Mouse (Mus musculus) left cerebral cortex, postnatal 10 days (tissue): ENCODE measurements around the gene Myo1g. TPM values are rescaled to one million over a fixed set of nuclear protein-coding genes. Genes with fewer than 3 reads are reported as not detected.

ENCODE experiments used
- DNase-seq, 2 experiments: peaks; one replicate each; pipeline ENCODE4 v3.0.0; 2021 to 2022; ENCODE audit warnings: low spot score in 2 of 2, mixed read lengths in 1 of 2; ENCODE audit errors: extremely low spot score in 1 of 2
- intact Hi-C: fragments of 180-260 bp; cut with DNase I; formaldehyde crosslinking; loops from one replicate; pipeline ENCODE4 v1.15.1; 2025
- total RNA-seq, 2 experiments: library from RNA; stranded (reverse); gene quantifications; 2 replicates each; pipeline ENCODE4 v1.2.3; 2021

Myo1g gene
- total RNA-seq, 2 experiments from 2014 or later, result 0.51 to 0.85 TPM

- intact Hi-C loops, result no loop called here
- no peak for DNase-seq
These were observed 16.1 kb downstream of the Myo1g start for GRCm38 (mm10) chr11:6504689-6505088.

- DNase-seq, result no peak
- intact Hi-C loops, result no loop called here
These were observed 16.5 kb downstream of the Myo1g start for GRCm38 (mm10) chr11:6504226-6504625.

DNA sequence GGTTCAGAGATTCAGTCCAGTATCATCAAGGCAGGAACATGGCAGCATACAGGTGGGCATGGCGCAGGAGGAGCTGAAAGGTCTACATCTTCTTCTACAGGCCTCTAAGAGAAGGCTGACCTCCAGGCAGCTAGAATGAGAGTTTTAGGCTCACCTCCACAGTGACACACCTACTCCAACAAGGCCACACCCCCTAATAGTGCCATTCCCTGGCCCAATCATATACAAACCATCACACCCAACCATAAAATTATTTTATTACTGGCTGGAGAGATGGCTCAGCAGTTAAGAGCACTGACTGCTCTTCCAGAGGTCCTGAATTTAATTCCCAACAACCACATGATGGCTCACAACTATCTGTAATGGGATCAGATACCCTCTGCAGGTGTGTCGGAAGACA, 18.3 kb downstream of the Myo1g start:
- intact Hi-C loops, result no loop called here

GRCm38 (mm10) chr11:6497311-6497948, 23.3 kb downstream of the Myo1g start:
- intact Hi-C loops, result no loop called here
- no peak for DNase-seq

More for the DNA sequence above, 18.3 kb downstream of the Myo1g start:
- DNase-seq, result no peak

GRCm38 (mm10) chr11:6489691-6490503, 30.9 kb downstream of the Myo1g start:
- DNase-seq, result peak in 1 of 2 experiments; percentile 47
- intact Hi-C loops, result no loop called here

DNA sequence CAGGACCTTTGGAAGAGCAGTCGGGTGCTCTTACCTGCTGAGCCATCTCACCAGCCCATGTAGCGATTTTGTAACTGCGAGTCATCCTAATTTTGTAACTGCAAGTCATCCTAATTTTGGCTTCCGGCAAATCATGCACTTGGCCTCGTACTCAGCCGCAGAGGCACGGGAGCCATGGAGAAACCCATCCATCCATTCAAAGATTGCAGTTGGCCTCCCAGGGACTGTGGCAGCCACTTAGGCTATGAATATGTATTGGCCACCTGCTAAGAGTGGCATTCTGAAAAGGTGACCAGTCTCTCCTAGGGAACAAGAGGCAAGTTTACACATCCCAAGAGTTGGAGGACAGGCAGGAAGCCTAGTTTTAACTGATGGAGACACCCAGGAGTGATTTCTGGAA, 31.5 kb downstream of the Myo1g start:
- intact Hi-C loops, result no loop called here
- no peak for DNase-seq

- intact Hi-C loops, result no loop called here
- no peak for DNase-seq
These were observed 32.6 kb downstream of the Myo1g start for GRCm38 (mm10) chr11:6488041-6488684.

GRCm38 (mm10) chr11:6487496-6487895, 33.3 kb downstream of the Myo1g start:
- intact Hi-C loops, result no loop called here
- no peak for DNase-seq

- intact Hi-C loops, result no loop called here
- no peak for DNase-seq
These were observed 33.8 kb downstream of the Myo1g start for GRCm38 (mm10) chr11:6486916-6487315.

DNA sequence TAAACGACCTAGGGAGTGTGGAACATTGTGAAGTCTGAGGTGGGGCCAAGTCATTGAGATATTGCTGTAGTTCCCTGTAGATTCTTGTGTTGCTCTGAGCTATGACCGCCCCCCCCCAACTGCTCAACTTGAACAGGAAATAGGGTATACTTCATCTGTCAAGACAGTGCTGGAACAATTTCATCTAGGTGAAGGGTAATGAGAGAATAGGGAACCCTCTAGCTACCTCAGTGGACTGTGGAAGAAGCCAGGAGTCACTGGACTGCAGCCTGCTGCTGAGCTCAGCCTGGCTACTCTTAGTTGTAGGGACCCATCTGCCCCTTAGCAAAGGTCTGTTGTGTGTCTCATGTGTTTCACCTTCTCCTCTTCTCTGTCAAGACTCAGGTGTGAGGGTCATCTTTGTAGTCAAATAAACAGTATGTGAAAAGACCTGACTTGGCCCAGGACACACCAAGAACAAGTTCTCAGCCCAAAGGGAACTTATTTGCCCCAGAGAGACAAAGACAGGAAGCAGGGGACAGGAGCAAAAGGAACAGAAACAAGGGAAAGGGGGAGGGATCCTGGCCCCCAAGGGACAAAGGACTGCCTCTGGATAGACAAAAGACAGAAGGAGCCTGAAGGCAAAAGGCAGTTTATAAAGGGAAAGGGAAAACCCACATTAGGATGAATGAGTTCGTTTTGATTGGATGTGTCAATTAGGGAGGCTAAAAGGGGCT, 36.4 kb downstream of the Myo1g start:
- intact Hi-C loops, result no loop called here

GRCm38 (mm10) chr11:6483103-6483502, 37.7 kb downstream of the Myo1g start:
- no peak for DNase-seq
- intact Hi-C loops, result no loop called here

More for the DNA sequence above, 36.4 kb downstream of the Myo1g start:
- DNase-seq, result no peak

DNA sequence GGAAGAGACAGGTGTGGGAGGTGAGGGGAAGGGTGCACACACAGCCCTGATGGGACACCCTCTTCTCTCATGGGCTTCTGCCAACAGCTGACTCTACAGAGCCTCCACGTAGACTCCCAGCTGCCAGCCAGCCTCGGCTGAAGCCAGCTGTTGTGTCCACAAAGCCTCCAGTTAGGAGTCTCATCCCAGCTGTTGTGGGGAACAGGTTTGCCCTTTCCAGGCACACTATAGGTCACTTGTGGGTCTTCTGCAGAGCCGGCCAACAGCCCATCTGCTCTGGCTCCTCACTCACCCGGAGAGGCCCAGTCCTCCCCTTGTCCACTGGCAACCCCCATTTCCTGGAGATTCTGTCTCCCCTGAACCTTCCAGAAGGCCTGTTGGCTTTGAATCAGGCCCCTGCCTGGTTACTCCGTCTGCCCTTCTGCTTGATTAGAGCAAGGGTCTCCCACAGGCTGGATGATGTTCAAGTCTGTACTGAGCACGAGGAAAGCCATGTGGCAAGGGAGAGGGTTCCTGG, 39.0 kb downstream of the Myo1g start:
- peak in 1 of 2 experiments; percentile 31 for DNase-seq
- intact Hi-C loops, result no loop called here

GRCm38 (mm10) chr11:6480681-6481405, 39.9 kb downstream of the Myo1g start:
- intact Hi-C loops, result no loop called here
- DNase-seq, result no peak

GRCm38 (mm10) chr11:6480191-6480590, 40.6 kb downstream of the Myo1g start:
- DNase-seq, result no peak
- intact Hi-C loops, result no loop called here

- DNase-seq, result no peak
- intact Hi-C loops, result loop anchor here (5.0 kb wide), 1 partner anchor 48 kb away; no protein-coding TSS in a partner anchor
These were observed 41.5 kb downstream of the Myo1g start for GRCm38 (mm10) chr11:6479231-6479630.

GRCm38 (mm10) chr11:6477350-6477749, 43.4 kb downstream of the Myo1g start:
- no peak for DNase-seq
- intact Hi-C loops, result loop anchor here (5.0 kb wide), 1 partner anchor 50 kb away; no protein-coding TSS in a partner anchor

GRCm38 (mm10) chr11:6476876-6477275, 43.9 kb downstream of the Myo1g start:
- intact Hi-C loops, result loop anchor here (5.0 kb wide), 1 partner anchor 50 kb away; no protein-coding TSS in a partner anchor
- no peak for DNase-seq

DNA sequence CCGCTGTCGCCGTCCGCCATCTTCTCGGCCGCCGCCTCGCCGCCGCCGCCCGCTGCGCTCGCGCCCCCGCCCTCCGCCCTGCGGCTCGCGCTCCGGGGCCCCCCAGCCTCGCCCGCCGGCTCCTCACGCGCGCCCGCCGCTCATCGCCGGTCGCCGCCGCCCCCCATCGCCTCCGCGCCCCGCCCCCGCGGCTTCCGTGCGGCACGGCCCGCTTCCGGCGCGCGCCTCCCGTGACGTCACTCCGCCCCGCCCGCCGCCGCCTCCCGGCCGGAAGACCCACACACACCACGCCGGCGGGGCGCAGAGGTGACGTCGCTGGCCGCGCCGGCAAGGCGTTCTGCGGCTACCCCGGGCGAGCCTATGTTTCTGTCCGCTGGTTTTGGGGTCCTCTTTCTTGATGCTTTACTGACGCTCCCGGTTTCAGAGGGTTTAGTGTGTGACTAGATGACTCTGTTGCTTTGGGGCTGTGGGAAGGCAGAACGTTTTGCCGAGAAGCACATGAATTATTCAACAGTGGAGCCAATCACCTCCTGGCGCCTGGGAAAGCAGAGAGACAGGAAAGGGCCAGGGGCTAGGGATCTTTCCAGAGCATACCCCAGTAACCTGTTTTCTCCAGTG, 44.8 kb downstream of the Myo1g start, which contains the start of gene Purb:
TSS of gene Purb (minus strand) at position 51 of the 618 bp plus-strand sequence.
- intact Hi-C loops, result loop anchor here (5.0 kb wide), 1 partner anchor 51 kb away; no protein-coding TSS in a partner anchor
- DNase-seq, result peak; percentile 84 to 96
